Mouse (Mus musculus) midbrain, embryonic 13.5 days (tissue): Measurements from ENCODE around the gene Rptor. TPM values are rescaled to one million over a fixed set of nuclear protein-coding genes. Genes with fewer than 3 reads are reported as not detected.

ENCODE experiments used
- ATAC-seq: fragments of 200-750 bp; cut with Nextera tagmentation; 2 replicates; pipeline ENCODE4 v1.8.0; 2017; ENCODE audit warnings: mild to moderate bottlenecking, moderate TSS enrichment, moderate library complexity
- H3K27ac ChIP-seq: fragments of 300-500 bp; sonication (generic); 2 replicates; pipeline ENCODE4 v1.5.1; 2015; ENCODE audit warnings: inconsistent platforms, mild to moderate bottlenecking, moderate library complexity
- H3K27me3 ChIP-seq: fragments of 300-500 bp; sonication (generic); 2 replicates; pipeline ENCODE4 v1.6.1; 2015; ENCODE audit warnings: mild to moderate bottlenecking, inconsistent platforms
- H3K36me3 ChIP-seq: fragments of 300-500 bp; sonication (generic); 2 replicates; pipeline ENCODE4 v1.6.1; 2015; ENCODE audit warnings: mild to moderate bottlenecking, inconsistent platforms
- H3K4me1 ChIP-seq: fragments of 300-500 bp; sonication (generic); replicated peaks from 2 replicates; pipeline ENCODE4 v1.6.1; 2015; ENCODE audit warnings: inconsistent platforms
- H3K4me2 ChIP-seq: fragments of 300-500 bp; sonication (generic); replicated peaks from 2 replicates; pipeline ENCODE4 v1.6.1; 2015; ENCODE audit warnings: moderate library complexity, mild to moderate bottlenecking, inconsistent platforms
- H3K4me3 ChIP-seq: fragments of 300-500 bp; sonication (generic); replicated peaks from 2 replicates; pipeline ENCODE4 v1.5.1; 2015; ENCODE audit warnings: mild to moderate bottlenecking, inconsistent platforms
- H3K9ac ChIP-seq: fragments of 300-500 bp; sonication (generic); replicated peaks from 2 replicates; pipeline ENCODE4 v1.6.1; 2015; ENCODE audit warnings: mild to moderate bottlenecking, inconsistent platforms
- H3K9me3 ChIP-seq: fragments of 300-500 bp; sonication (generic); 2 replicates; pipeline ENCODE4 v1.6.1; 2016; ENCODE audit warnings: mild to moderate bottlenecking, inconsistent platforms
- WGBS: fragments of 180-500 bp; shearing (Covaris S2); methylation state at CpG from one replicate; pipeline ENCODE4 v1.1.7; 2015; 5-methylcytosine and 5-hydroxymethylcytosine counted together
- polyA plus RNA-seq: library from polyadenylated mRNA; unstranded; fragments of >200 nt; fragmentation: Nextera tagmentation; extraction: Ambion mirVana; gene quantifications from 2 replicates; pipeline ENCODE4 v1.2.1, GENCODE M21; 2015

Gene Rptor
- polyA plus RNA-seq, 1 experiment from 2014 or later, result 11.7 TPM

DNA sequence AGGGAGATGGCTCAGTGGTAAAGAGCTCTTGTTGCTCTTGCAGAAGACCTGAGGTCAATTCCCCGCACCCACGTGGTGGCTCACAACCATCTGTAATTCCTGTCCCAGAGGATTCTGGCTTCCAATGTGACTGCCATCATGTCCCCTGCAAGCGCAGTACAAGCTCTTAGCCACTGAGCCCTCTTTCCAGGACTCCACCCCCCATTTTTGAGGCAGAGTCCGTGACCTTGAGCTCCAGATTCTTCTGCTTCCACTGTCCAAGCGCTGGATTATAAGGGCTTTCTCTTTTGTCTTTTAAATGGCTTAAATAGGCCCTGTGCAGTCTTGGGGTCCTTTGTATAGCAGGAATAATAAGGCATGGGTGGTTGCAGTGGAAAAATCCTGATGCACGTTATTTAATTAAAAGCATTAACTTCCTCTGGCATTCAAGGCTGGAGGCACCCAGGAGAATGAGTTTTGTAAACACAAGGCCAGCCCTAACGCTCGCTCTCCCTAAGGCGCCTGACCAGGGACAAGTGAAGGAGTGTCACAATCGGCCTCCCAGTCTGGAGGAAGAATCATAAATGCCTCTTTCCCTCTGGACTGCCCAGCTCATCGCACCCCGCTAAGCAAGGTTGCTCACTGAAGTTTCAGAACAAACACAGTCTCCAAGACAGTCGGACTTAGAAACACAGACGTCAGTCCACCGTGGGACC lies 30.2 kb upstream of the Rptor start:
- Histone ChIP-seq H3K27me3 (peaks cover 8% of the 10 kb centered on the region; the same call in 1 of the 2 replicates), H3K9ac (no peak overlapping the region), H3K36me3 (no peaks in the 10 kb centered on the region), H3K9me3 (no peaks in the 10 kb centered on the region), H3K4me2 (no peak overlapping the region), H3K4me3 (no peak overlapping the region), H3K27ac (peak overlapping the region; percentile 56; the same call in 1 of the 2 replicates), H3K4me1 (peaks cover 15% of the 10 kb centered on the region)
- no peak for ATAC-seq
- 28% methylated on average over 15 of the region's 15 CpGs for whole genome bisulfite sequencing

DNA sequence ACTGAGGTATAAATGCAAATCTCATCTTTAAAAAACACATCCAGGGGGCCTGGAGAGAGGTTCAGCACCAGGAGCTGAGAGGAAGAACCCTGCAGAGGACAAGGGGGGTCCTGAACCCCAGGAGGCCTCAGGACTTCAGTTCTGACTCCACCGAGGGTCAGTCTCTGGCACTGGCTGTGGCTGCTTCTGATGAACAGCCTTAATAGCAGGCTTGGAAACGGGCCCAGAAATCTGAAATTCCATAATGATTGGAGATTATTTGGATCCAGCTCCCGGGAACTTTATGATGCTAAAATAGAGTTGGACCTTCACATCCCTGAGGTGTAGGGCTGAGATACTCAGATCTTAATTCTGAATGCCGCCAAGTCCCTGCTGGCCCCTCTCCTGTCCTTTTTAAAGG lies 25.9 kb upstream of the Rptor start:
- Histone ChIP-seq H3K36me3 (no peaks in the 10 kb centered on the region), H3K4me2 (no peak overlapping the region), H3K4me3 (no peak overlapping the region), H3K4me1 (peaks cover 15% of the 10 kb centered on the region), H3K9me3 (no peaks in the 10 kb centered on the region), H3K9ac (no peak overlapping the region), H3K27ac (no peak overlapping the region), H3K27me3 (peaks cover 8% of the 10 kb centered on the region; the same call in 1 of the 2 replicates)
- no peak for ATAC-seq
- WGBS, result 10% methylated on average over 4 of the region's 4 CpGs

DNA sequence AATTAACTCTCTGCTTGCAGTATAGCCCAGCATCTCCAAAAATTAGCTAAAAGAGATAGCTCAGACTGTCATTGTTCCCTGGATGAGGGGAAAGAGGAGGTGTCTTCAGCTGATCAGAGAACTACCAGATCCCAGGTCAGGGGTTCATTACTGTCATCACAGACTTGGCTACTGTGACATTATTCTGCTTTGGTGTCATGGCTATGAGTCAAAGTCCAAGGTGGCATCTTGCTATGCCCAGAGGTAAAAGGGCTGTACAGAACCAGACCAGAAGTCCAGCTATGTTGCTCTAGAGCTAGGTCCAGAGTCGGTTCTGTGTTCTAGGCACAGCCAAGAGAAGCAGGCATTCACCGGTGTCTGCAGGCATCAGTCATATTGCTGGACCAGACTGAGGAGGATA lies 25.0 kb upstream of the Rptor start:
- no peak for ATAC-seq

DNA sequence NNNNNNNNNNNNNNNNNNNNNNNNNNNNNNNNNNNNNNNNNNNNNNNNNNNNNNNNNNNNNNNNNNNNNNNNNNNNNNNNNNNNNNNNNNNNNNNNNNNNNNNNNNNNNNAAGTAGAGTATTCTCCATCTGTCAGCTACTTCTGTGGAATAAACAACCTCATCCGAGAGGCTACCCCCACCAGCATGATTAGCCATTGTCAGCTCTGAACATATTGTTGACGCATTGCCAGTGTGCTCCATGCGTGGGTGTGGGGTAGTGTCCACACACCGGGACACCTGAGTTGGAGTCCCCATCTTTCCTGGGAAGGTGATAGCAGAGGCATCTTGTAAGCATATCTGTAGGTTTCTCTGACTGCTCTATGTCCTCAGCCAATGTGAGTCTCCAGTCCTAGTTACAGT lies 16.2 kb upstream of the Rptor start:
- no peak for ATAC-seq
- no peak overlapping the region for H3K27ac ChIP-seq
- WGBS, result 84% methylated on average over 4 of the region's 4 CpGs
- no peaks in the 10 kb centered on the region for H3K9me3 ChIP-seq
- no peak overlapping the region for H3K4me3 ChIP-seq
- no peak overlapping the region for H3K4me2 ChIP-seq
- H3K4me1 ChIP-seq, result 0 out of 2 replicates have a peak, but pooled peaks cover 3% of the 10 kb centered on the region
- H3K27me3 ChIP-seq, result no peaks in the 10 kb centered on the region
- no peak overlapping the region for H3K9ac ChIP-seq
- H3K36me3 ChIP-seq, result no peaks in the 10 kb centered on the region

More for the DNA sequence above, 25.0 kb upstream of the Rptor start:
- 86% methylated on average over 2 of the region's 2 CpGs for WGBS
- Histone ChIP-seq H3K4me1 (peaks cover 8% of the 10 kb centered on the region), H3K4me3 (no peak overlapping the region), H3K36me3 (no peaks in the 10 kb centered on the region), H3K4me2 (no peak overlapping the region), H3K9ac (no peak overlapping the region), H3K27me3 (peaks cover 8% of the 10 kb centered on the region; the same call in 1 of the 2 replicates), H3K9me3 (no peaks in the 10 kb centered on the region), H3K27ac (no peak overlapping the region)

DNA sequence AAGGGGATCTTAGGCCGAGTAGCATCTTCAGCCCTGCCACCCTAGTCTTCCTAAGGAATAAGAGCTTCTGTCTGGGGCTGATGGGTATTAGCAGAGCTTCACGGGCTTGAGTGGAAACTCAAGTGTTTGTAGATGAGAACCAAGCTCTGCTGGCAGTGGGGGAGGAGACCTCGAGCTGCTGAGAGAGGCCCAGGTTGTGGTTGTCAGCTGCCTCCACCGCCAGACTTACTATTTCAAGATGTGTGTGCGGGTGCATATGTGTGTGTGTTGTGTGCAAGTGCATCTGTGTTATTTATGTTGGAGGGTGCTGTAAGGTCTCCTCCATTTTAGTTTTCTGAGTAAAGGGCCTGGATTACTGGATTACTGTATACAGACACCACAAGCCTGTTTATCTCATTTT lies 15.6 kb upstream of the Rptor start:
- H3K9me3 ChIP-seq, result no peaks in the 10 kb centered on the region
- no peak overlapping the region for H3K4me2 ChIP-seq
- 66% methylated on average over 5 of the region's 5 CpGs for WGBS
- no peak overlapping the region for H3K4me3 ChIP-seq
- H3K4me1 ChIP-seq, result 0 out of 2 replicates have a peak, but pooled peaks cover 3% of the 10 kb centered on the region
- H3K9ac ChIP-seq, result no peak overlapping the region
- no peaks in the 10 kb centered on the region for H3K27me3 ChIP-seq
- no peak overlapping the region for H3K27ac ChIP-seq
- ATAC-seq, result no peak
- H3K36me3 ChIP-seq, result no peaks in the 10 kb centered on the region

DNA sequence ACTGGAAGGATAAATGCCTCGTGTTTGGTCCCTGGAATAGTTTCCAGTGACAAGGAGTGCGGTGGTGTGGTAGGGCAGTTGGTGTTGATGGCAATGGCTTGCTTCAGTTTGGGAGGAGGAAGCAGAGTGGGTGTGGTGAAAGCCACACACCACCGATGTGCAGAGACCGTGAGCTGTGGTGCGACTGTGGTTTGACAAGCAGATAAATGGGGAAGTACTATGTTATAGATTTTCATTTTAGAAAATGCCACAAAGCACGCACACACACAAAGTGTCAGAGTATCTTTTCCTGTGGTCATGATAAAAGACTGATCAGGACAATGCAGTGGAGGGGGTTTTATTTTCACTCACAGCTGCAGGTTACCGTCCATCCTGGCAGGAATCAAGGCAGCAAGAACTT lies 13.5 kb upstream of the Rptor start:
- 88% methylated on average over 7 of the region's 7 CpGs for WGBS
- no peak overlapping the region for H3K27ac ChIP-seq
- ATAC-seq, result no peak

DNA sequence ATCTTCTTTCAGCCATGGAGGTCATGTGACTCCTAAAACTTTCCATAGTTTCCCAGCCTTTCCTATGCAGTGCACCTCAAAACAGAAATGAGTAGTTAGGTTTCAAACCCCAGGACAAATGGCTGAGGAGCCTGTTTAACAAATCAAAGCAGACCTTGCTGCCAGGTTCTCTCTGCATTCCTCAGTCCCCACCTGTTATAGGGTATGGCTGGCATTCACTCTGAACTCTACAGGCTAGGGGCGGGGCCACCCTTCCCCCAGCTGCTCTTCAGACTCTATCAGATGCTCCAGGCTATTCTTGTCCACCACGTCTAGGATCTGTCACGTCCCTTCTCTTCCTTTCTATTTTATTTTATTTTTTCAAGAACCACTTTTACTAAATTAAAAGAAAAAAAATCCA lies 8.7 kb upstream of the Rptor start:
- 36% methylated on average over 3 of the region's 3 CpGs for WGBS
- no peak overlapping the region for H3K9ac ChIP-seq
- H3K9me3 ChIP-seq, result no peaks in the 10 kb centered on the region
- H3K27me3 ChIP-seq, result no peaks in the 10 kb centered on the region
- no peak overlapping the region for H3K27ac ChIP-seq
- no peak for ATAC-seq
- H3K4me1 ChIP-seq, result peaks cover 10% of the 10 kb centered on the region
- no peak overlapping the region for H3K4me2 ChIP-seq
- H3K36me3 ChIP-seq, result no peaks in the 10 kb centered on the region
- no peak overlapping the region for H3K4me3 ChIP-seq

More for the DNA sequence above, 13.5 kb upstream of the Rptor start:
- Histone ChIP-seq H3K9ac (no peak overlapping the region), H3K27me3 (no peaks in the 10 kb centered on the region), H3K4me3 (no peak overlapping the region), H3K4me1 (peaks cover 13% of the 10 kb centered on the region), H3K36me3 (no peaks in the 10 kb centered on the region), H3K4me2 (no peak overlapping the region), H3K9me3 (no peaks in the 10 kb centered on the region)

DNA sequence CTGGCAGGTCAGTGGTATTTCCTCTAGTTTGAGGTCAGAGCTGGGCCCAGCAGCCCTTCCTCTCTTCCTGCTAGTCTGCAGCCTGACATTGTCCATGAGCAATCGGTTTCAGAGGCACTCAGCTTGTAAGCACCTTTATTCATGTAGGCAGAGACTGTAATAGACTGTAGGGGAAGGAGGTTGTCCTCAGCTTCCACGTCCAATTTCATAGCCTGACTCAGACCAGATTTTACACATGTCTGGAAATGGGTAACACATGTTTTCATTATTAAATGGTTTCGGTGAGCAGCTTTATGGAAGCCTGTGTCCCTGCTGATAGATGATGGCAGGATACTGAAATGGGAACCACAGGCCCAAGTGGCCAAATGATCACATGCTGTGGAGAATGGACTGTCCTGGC lies 3.8 kb upstream of the Rptor start:
- Histone ChIP-seq H3K4me2 (no peak overlapping the region), H3K9ac (no peak overlapping the region), H3K4me3 (no peak overlapping the region), H3K36me3 (no peaks in the 10 kb centered on the region), H3K27ac (no peak overlapping the region), H3K9me3 (no peaks in the 10 kb centered on the region), H3K27me3 (no peaks in the 10 kb centered on the region), H3K4me1 (peaks cover 3% of the 10 kb centered on the region)
- 64% methylated on average over 3 of the region's 3 CpGs for WGBS
- ATAC-seq, result no peak

DNA sequence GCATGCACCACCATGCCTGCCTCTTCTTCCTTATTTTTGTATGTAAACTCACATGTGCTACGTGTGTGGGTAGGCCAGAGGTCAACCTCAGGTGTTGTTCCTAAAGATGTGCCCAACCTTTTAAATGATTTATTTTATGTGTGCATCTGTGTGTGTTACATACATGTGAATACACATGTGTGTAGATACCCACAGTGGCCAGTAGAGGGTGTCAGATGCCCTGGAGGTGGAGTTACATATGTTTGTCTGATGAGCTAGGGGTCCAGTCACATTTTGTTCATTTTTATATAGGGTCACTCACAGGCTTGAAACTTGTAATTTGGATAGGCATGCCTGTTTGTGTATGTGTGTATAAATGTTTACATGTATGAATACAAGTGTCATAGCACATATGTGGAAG lies 2.4 kb upstream of the Rptor start:
- H3K4me2 ChIP-seq, result no peak overlapping the region
- H3K9ac ChIP-seq, result no peak overlapping the region
- no peak overlapping the region for H3K4me3 ChIP-seq
- H3K9me3 ChIP-seq, result no peaks in the 10 kb centered on the region
- no peaks in the 10 kb centered on the region for H3K27me3 ChIP-seq
- no peak overlapping the region for H3K27ac ChIP-seq
- no peak for ATAC-seq
- peaks cover 15% of the 10 kb centered on the region for H3K4me1 ChIP-seq
- WGBS, result 86% methylated on average over 1 of the region's 1 CpGs
- H3K36me3 ChIP-seq, result no peaks in the 10 kb centered on the region

DNA sequence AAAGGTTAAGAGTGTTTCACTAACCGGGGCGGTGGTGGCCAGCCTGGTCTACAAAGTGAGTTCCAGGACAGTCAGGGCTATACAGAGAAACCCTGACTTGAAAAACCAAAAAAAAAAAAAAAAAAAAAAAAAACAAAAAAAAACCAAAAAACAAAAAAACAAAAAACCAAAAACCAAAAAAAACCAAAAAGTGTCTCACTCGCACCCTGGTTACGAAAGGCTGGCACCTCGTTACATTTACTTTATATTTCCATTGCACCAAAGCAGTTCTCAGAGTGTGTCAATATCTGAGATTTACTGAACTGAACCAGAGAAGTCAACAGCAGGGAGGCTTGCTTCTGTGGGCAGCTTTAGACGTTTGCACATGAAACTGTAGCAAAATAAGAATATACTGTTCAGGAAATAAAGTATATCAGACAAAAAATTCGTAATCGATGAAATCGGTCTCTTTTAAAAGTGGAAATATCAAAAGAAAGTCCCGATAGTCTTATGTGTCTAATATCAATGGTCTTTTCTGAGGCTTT lies 466 bp upstream of the Rptor start:
- peak overlapping the region; percentile 48 for H3K27ac ChIP-seq
- ATAC-seq, result no peak
- H3K27me3 ChIP-seq, result no peaks in the 10 kb centered on the region
- peak overlapping the region; percentile 98 for H3K4me3 ChIP-seq
- 0 out of 2 replicates have a peak overlapping the region, but pooled peaks have one; percentile 15 for H3K9ac ChIP-seq
- H3K4me2 ChIP-seq, result peak overlapping the region; percentile 67
- 0 out of 2 replicates have a peak, but pooled peaks cover 5% of the 10 kb centered on the region for H3K36me3 ChIP-seq
- peaks cover 17% of the 10 kb centered on the region for H3K4me1 ChIP-seq
- 36% methylated on average over 10 of the region's 10 CpGs for WGBS
- H3K9me3 ChIP-seq, result no peaks in the 10 kb centered on the region

DNA sequence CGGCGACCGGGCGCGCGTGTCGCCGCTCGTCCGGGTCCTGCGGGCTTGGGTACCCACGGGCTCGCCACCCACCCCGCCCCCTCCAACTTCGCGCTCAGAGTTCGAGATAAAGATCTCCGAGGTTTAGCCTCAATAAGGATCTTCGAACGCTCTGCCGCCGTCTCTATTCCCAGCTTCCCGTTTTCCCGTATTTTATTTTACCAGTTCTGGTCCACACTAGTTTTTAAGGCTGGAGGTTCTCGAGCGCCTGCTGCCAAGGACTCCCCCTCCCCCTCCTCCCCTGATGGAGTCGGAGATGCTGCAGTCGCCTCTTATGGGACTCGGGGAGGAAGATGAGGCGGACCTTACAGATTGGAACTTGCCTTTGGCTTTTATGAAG lies 811 bp downstream of the Rptor start:
- Histone ChIP-seq H3K27me3 (no peaks in the 10 kb centered on the region), H3K4me3 (peak overlapping the region; percentile 98), H3K9me3 (no peaks in the 10 kb centered on the region), H3K4me2 (peak overlapping the region; percentile 67), H3K4me1 (peaks cover 17% of the 10 kb centered on the region), H3K36me3 (peaks cover 8% of the 10 kb centered on the region), H3K27ac (peak overlapping the region; percentile 86), H3K9ac (peak overlapping the region; percentile 97)
- WGBS, result under 1% methylated on average over 30 of the region's 30 CpGs
- ATAC-seq, result no peak; the same call in 1 of the 2 replicates

DNA sequence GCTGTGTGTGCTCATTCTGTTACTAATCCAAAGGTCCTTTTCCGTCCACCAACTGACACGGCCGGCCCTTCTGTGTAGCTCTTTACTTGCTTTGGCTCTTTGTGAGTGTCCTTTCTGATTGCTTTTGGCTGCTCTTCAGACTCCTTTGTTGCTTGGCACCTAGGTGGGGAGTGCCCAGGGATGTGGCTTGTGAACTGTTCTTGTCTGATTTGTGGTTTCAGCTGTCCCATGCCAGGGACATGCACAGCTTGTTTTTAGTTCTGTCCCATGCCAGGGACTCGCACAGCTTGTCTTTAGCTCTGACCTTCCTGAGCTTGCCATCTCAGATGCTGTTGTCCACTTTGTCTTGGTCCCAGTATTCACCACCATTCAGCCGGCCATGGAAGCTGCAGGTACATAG lies 4.8 kb downstream of the Rptor start:
- no peaks in the 10 kb centered on the region for H3K9me3 ChIP-seq
- H3K27me3 ChIP-seq, result no peaks in the 10 kb centered on the region
- no peak overlapping the region for H3K4me2 ChIP-seq
- H3K4me3 ChIP-seq, result no peak overlapping the region
- H3K4me1 ChIP-seq, result peaks cover 17% of the 10 kb centered on the region
- H3K9ac ChIP-seq, result no peak overlapping the region
- no peak overlapping the region for H3K27ac ChIP-seq
- H3K36me3 ChIP-seq, result peaks cover 13% of the 10 kb centered on the region
- ATAC-seq, result no peak
- WGBS, result 97% methylated on average over 5 of the region's 5 CpGs
